Mouse (Mus musculus): ENCODE results near the gene Pfkm.
A peak's percentile ranks its signal among the peaks of the same experiment; 100 is the strongest.

Pfkm gene

GRCm38 (mm10) chr15:98092372-98093120, at the start of gene Pfkm:
Gene Pfkm (plus strand): TSS chr15:98092589.
- no peak for DNase-seq (ENCODE audit: low spot score in 2 of 2)

- no peak for DNase-seq (ENCODE audit: low spot score in 2 of 2)
Measured at GRCm38 (mm10) chr15:98043967-98044366, 48.4 kb upstream of the Pfkm start.

- no peak for DNase-seq (ENCODE audit: low spot score in 2 of 2)
Measured at GRCm38 (mm10) chr15:98044387-98044786, 48.0 kb upstream of the Pfkm start.

GRCm38 (mm10) chr15:98048918-98049700, 43.3 kb upstream of the Pfkm start:
- DNase-seq (ENCODE audit: low spot score in 2 of 2) = no peak

GRCm38 (mm10) chr15:98051685-98052084, 40.7 kb upstream of the Pfkm start:
- no peak for DNase-seq (ENCODE audit: low spot score in 2 of 2)

GRCm38 (mm10) chr15:98055246-98055645, 37.1 kb upstream of the Pfkm start:
- no peak for DNase-seq (ENCODE audit: low spot score in 2 of 2)

GRCm38 (mm10) chr15:98065881-98066280, 26.5 kb upstream of the Pfkm start:
- no peak for DNase-seq (ENCODE audit: low spot score in 2 of 2)

GRCm38 (mm10) chr15:98066602-98067001, 25.8 kb upstream of the Pfkm start:
- peak in 1 of 2 experiments; percentile 27 for DNase-seq (ENCODE audit: low spot score in 2 of 2)

GRCm38 (mm10) chr15:98067492-98067891, 24.9 kb upstream of the Pfkm start:
- no peak for DNase-seq (ENCODE audit: low spot score in 2 of 2)

- DNase-seq (ENCODE audit: low spot score in 2 of 2) = no peak
Measured at GRCm38 (mm10) chr15:98068506-98068905, 23.9 kb upstream of the Pfkm start.

GRCm38 (mm10) chr15:98069566-98070245, 22.7 kb upstream of the Pfkm start:
- no peak for DNase-seq (ENCODE audit: low spot score in 2 of 2)

GRCm38 (mm10) chr15:98070376-98070775, 22.0 kb upstream of the Pfkm start:
- DNase-seq (ENCODE audit: low spot score in 2 of 2) = no peak

GRCm38 (mm10) chr15:98074521-98074920, 17.9 kb upstream of the Pfkm start:
- peak in 1 of 2 experiments; percentile 19 for DNase-seq (ENCODE audit: low spot score in 2 of 2)

- peak; percentile 84 to 88 for DNase-seq (ENCODE audit: low spot score in 2 of 2)
Measured at GRCm38 (mm10) chr15:98075034-98075433, 17.4 kb upstream of the Pfkm start.

- DNase-seq (ENCODE audit: low spot score in 2 of 2) = no peak
Measured at GRCm38 (mm10) chr15:98076901-98077300, 15.5 kb upstream of the Pfkm start.

GRCm38 (mm10) chr15:98088889-98089288, 3.5 kb upstream of the Pfkm start:
- no peak for DNase-seq (ENCODE audit: low spot score in 2 of 2)

GRCm38 (mm10) chr15:98089421-98090183, 2.8 kb upstream of the Pfkm start:
- DNase-seq (ENCODE audit: low spot score in 2 of 2) = peak; percentile 36 to 50

GRCm38 (mm10) chr15:98091841-98092240, 548 bp upstream of the Pfkm start:
- DNase-seq (ENCODE audit: low spot score in 2 of 2) = no peak

GRCm38 (mm10) chr15:98093121-98094011, 977 bp downstream of the Pfkm start, which contains the start of gene Senp1:
Gene Senp1 (minus strand): TSS chr15:98093744.
- peak; percentile 87 to 90 for DNase-seq (ENCODE audit: low spot score in 2 of 2)

- DNase-seq (ENCODE audit: low spot score in 2 of 2) = no peak
Measured at GRCm38 (mm10) chr15:98094905-98095304, 2.5 kb downstream of the Pfkm start.

Data from spleen, postnatal 36 days (tissue).